Comparison of ENCODE assay signal across 1 mouse cellular context in genomic region chr3:32687156-32687555, GRCm38 (mm10).
TF ChIP-seq lines count a peak whose summit lies in the region.

No protein-coding gene starts in this region.

TF ChIP-seq in MEL, 35 proteins besides CTCF, POLR2A, EP300 and RAD21:
- TF ChIP-seq RCOR1 (IDR thresholded peaks at IDR 0.05; ENCODE audit: low read depth, low read length), result no peak
- TF ChIP-seq CHD2 (IDR thresholded peaks at IDR 0.05; ENCODE audit: low read length), result no peak
- TF ChIP-seq UBTF (IDR thresholded peaks at IDR 0.05; ENCODE audit: borderline replicate concordance, insufficient read depth, low read depth, low read length), result no peak
- peak; percentile 61 for TF ChIP-seq ZNF384 (IDR thresholded peaks at IDR 0.05; ENCODE audit: low read depth, low read length)
- no peak for TF ChIP-seq USF1 (IDR thresholded peaks at IDR 0.05; ENCODE audit: low read depth, low read length)
- TF ChIP-seq E2F4 (IDR thresholded peaks at IDR 0.05; ENCODE audit: borderline replicate concordance, low read depth, low read length), result no peak
